Mouse (Mus musculus): ENCODE measurements at regions not wholly inside any gene's neighbourhood (a gene's known extent, or its start where the extent isn't known, plus 50 kb on each side); places are given as distances from the start of the nearest gene placed in this dataset.

- ATAC-seq (replicated peaks; ENCODE audit: poor library complexity, severe bottlenecking), result no peak
Observed at GRCm38 (mm10) chr4:106255959-106256609, 59.9 kb upstream of the Usp24 start.

- ATAC-seq (replicated peaks; ENCODE audit: poor library complexity, severe bottlenecking), result no peak
Observed at GRCm38 (mm10) chr4:106261404-106261803, 54.6 kb upstream of the Usp24 start.

- no peak for ATAC-seq (replicated peaks; ENCODE audit: poor library complexity, severe bottlenecking)
Observed at GRCm38 (mm10) chr4:106261901-106262560, 54.0 kb upstream of the Usp24 start.

- ATAC-seq (replicated peaks; ENCODE audit: poor library complexity, severe bottlenecking), result no peak
Observed at GRCm38 (mm10) chr4:106262751-106263725, 53.0 kb upstream of the Usp24 start.
